Mouse (Mus musculus): ENCODE data around the gene Nono. TPM values are rescaled to one million over a fixed set of nuclear protein-coding genes. Genes with fewer than 3 reads are reported as not detected.

Nono gene
- total and polyA plus RNA-seq, 3 experiments: 287 to 442 TPM; not detected in 1

DNA sequence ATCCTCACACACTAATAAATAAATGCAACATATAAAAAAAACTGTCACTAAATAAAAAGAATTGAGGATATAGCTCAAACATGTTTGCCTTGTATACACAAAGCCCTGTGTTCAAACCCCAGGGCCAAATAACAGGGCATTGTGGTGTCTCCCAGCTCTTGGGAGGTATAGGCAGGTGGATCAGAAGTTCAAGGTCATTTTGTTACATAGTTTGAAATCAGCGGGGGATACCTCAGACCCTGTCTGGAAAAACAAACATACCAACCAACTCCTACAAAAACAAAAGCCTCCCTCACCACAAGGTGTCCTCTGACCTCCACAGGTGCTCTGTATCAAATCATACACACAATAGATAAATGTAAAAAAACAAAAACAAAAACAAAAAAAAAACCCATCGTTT is 34.8 kb upstream of the Nono start:
- Histone ChIP-seq H3K9ac (ENCODE audit: control insufficient read depth, low read depth, low read length, poor library complexity, severe bottlenecking) (no peak overlapping the region), H3K27me3 (ENCODE audit: control insufficient read depth in 1 of 2, insufficient read depth in 2 of 2, low read length in 2 of 2) (no peaks in the 10 kb centered on the region), H3K4me3 (ENCODE audit: control insufficient read depth in 1 of 2, insufficient read depth in 1 of 2, low read depth in 2 of 2, low read length in 2 of 2) (no peak overlapping the region), H3K4me1 (ENCODE audit: control insufficient read depth in 1 of 2, insufficient read depth in 2 of 2, low read length in 2 of 2) (no peaks in the 10 kb centered on the region), H3K9me3 (replicated peaks; ENCODE audit: insufficient read depth, low read length) (no peaks in the 10 kb centered on the region), H3K79me2 (ENCODE audit: control insufficient read depth, insufficient read depth, low read length, poor library complexity) (no peaks in the 10 kb centered on the region), H3K36me3 (ENCODE audit: control insufficient read depth in 1 of 2, insufficient read depth in 2 of 2, low read length in 2 of 2) (no peaks in the 10 kb centered on the region), H3K27ac (ENCODE audit: control insufficient read depth, low read depth, low read length) (no peak overlapping the region)
- DNase-seq (ENCODE audit: low read depth, low spot score): no peak
- TF ChIP-seq RCOR1 (IDR thresholded peaks at IDR 0.05; ENCODE audit: low read depth, low read length) (no peak), MYB (IDR thresholded peaks at IDR 0.05; ENCODE audit: low read depth, low read length) (no peak), USF2 (IDR thresholded peaks at IDR 0.05; ENCODE audit: borderline replicate concordance in 1 of 2, insufficient read depth in 1 of 2, low read depth in 1 of 2, low read length in 2 of 2) (no peak), NRF1 (IDR thresholded peaks at IDR 0.05; ENCODE audit: insufficient read depth, low read depth, low read length, poor library complexity, severe bottlenecking) (no peak), POLR2AphosphoS2 (IDR thresholded peaks at IDR 0.05; ENCODE audit: low read length) (no peak), MYC (IDR thresholded peaks at IDR 0.05; ENCODE audit: low read depth, low read length) (no peak), ZMIZ1 (IDR thresholded peaks at IDR 0.05; ENCODE audit: low read depth, low read length) (no peak), TAL1 (IDR thresholded peaks at IDR 0.05; ENCODE audit: low read length) (no peak), ELF1 (IDR thresholded peaks at IDR 0.05; ENCODE audit: low read depth, low read length) (no peak), CTCF (IDR thresholded peaks at IDR 0.05 in 2 of 3, conservative IDR thresholded peaks at IDR 0.05 in 1 of 3; ENCODE audit: control insufficient read depth in 1 of 3, insufficient read depth in 1 of 3, low read depth in 2 of 3, low read length in 3 of 3, poor library complexity in 1 of 3, severe bottlenecking in 1 of 3) (no peak), ETS1 (IDR thresholded peaks at IDR 0.05; ENCODE audit: low read depth, low read length) (no peak), TCF12 (IDR thresholded peaks at IDR 0.05; ENCODE audit: low read depth, low read length) (no peak)

DNA sequence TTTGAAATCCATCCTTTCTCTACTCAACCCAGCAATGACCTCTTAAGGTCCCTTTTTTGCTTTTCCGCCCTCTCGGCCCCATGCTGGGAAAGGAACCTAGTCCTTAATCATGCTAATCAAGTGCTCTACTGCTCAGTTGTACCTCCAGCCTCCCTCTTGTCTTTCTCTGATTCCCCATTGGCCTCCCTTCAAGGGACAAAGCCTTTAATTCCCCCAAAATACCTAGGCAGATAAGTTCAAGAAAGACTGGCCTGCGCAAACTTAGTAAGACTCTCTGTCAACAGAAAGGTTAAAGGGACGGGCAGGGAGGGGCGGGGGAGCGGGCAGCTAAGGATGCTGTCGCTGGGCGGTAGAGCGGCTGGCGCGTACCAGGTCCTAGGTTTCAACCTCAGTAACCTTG is 32.7 kb upstream of the Nono start:
- Histone ChIP-seq H3K27me3 (ENCODE audit: control insufficient read depth in 1 of 2, insufficient read depth in 2 of 2, low read length in 2 of 2) (no peaks in the 10 kb centered on the region), H3K4me3 (ENCODE audit: control insufficient read depth in 1 of 2, insufficient read depth in 1 of 2, low read depth in 2 of 2, low read length in 2 of 2) (no peak overlapping the region), H3K4me1 (ENCODE audit: control insufficient read depth in 1 of 2, insufficient read depth in 2 of 2, low read length in 2 of 2) (no peaks in the 10 kb centered on the region), H3K9me3 (replicated peaks; ENCODE audit: insufficient read depth, low read length) (no peaks in the 10 kb centered on the region), H3K79me2 (ENCODE audit: control insufficient read depth, insufficient read depth, low read length, poor library complexity) (no peaks in the 10 kb centered on the region), H3K9ac (ENCODE audit: control insufficient read depth, low read depth, low read length, poor library complexity, severe bottlenecking) (no peak overlapping the region), H3K36me3 (ENCODE audit: control insufficient read depth in 1 of 2, insufficient read depth in 2 of 2, low read length in 2 of 2) (no peaks in the 10 kb centered on the region), H3K27ac (ENCODE audit: control insufficient read depth, low read depth, low read length) (no peak overlapping the region)
- no peak for DNase-seq (ENCODE audit: low read depth, low spot score)
- TF ChIP-seq GABPA (IDR thresholded peaks at IDR 0.05; ENCODE audit: low read depth, low read length) (no peak), MYB (IDR thresholded peaks at IDR 0.05; ENCODE audit: low read depth, low read length) (no peak), ZKSCAN1 (IDR thresholded peaks at IDR 0.05; ENCODE audit: low read depth, low read length) (no peak), UBTF (IDR thresholded peaks at IDR 0.05; ENCODE audit: borderline replicate concordance, insufficient read depth, low read depth, low read length) (no peak), POLR2A (IDR thresholded peaks at IDR 0.05; ENCODE audit: control insufficient read depth in 1 of 2, insufficient read depth in 1 of 2, low read depth in 1 of 2, low read length in 2 of 2, poor library complexity in 1 of 2) (no peak), POLR2AphosphoS2 (IDR thresholded peaks at IDR 0.05; ENCODE audit: low read length) (no peak), MAX (IDR thresholded peaks at IDR 0.05; ENCODE audit: low read length) (no peak)

Data from MEL (cell line).